13 mouse cellular contexts compared by ENCODE assay signal in the genomic region with DNA sequence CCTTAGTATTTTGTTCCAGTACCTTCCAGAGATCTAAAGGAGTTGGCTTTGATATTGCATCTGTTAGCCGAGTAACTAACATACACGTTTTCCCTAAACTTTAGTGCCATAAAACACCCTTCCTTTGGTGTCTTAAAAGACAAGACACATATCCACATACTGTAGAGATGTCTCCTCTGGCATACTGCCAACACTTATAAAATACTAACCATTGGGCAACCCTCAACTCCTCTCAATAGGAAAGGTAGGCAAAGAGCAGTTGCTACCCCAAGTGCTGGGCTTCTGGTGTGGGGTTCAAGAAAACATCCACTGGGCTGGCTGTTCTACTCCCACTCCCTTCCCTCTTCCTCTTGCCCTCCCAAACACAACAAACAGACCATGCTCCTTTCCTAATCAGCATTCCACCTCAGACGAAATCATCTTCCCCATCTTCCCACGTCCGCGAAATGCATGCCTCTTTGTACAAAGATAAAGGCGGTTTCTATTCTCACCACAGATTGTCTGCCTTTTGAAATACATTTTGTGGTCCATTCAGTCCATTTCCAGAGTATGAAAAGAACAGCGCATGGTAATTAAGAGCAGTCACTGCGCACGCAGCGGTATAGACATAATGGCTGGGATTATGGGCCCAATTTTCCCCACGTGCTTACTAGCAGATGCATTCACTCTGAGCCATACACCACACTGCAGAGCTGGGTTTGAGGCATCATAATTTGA.
DNase-seq lines count a peak whose midpoint lies in the region; ATAC-seq lines count a peak whose summit lies in the region.
"Had no signal": no experiment of that assay in that cellular context is flagged by ENCODE, and none has a peak within 500 bp of the region (broad histone marks: within the 10 kb centered on the region; RNA-seq: fewer than 3 reads in every experiment).

No protein-coding gene starts in this region.

- peak; percentile 26 for DNase-seq in layer of hippocampus, adult 11-12 months (ENCODE audit: low spot score)
- no peak for DNase-seq in layer of hippocampus, postnatal 10 days (ENCODE audit: low spot score in 2 of 2)
- DNase-seq in left cerebral cortex, adult 9 months (ENCODE audit: low spot score in 2 of 2) = peak; percentile 36 to 63
- DNase-seq in right cerebral cortex, postnatal 10 days (ENCODE audit: low spot score in 2 of 2) = peak; percentile 31 to 57
- no peak for DNase-seq in MN1 (ENCODE audit: low spot score)
- no peak for DNase-seq in adrenal gland, postnatal 10 days
- DNase-seq in kidney, adult 18-20 months = no peak
- DNase-seq: adrenal gland, postnatal 14 days; cerebellum, adult 2 months; gastrocnemius, postnatal 14 days; kidney, adult 11 months had no signal

- H3K9me3 ChIP-seq in forebrain, embryonic 15.5 days = no peaks in the 10 kb centered on the region

- peaks cover 10% of the 10 kb centered on the region; the same call in 1 of the 2 replicates for H3K4me1 ChIP-seq in forebrain, embryonic 15.5 days
- H3K4me1 ChIP-seq: megakaryocyte, embryonic 14.5 days had no signal

- peak; percentile 88 for ATAC-seq in forebrain, embryonic 15.5 days (replicated peaks)

- no peaks in the 10 kb centered on the region for H3K36me3 ChIP-seq in forebrain, embryonic 15.5 days

- no peak overlapping the region for H3K4me3 ChIP-seq in forebrain, embryonic 15.5 days
- H3K4me3 ChIP-seq: megakaryocyte, embryonic 14.5 days had no signal

- no peak overlapping the region for H3K4me2 ChIP-seq in forebrain, embryonic 15.5 days (replicated peaks)

- 26% methylated on average over 12 of the region's 12 CpGs for WGBS in forebrain, embryonic 15.5 days

- no peak overlapping the region for H3K27ac ChIP-seq in forebrain, embryonic 15.5 days (replicated peaks)

- no peak overlapping the region for H3K9ac ChIP-seq in forebrain, embryonic 15.5 days (replicated peaks)

- no peaks in the 10 kb centered on the region for H3K27me3 ChIP-seq in forebrain, embryonic 15.5 days
- H3K27me3 ChIP-seq: megakaryocyte, embryonic 14.5 days had no signal

Comparison
In these comparisons a context has a peak if more than half of its experiments do, and no peak if none do; other contexts are left out.
1. DNase-seq: peak in layer of hippocampus, adult 11-12 months (single experiment), left cerebral cortex, adult 9 months (2 of 2) and right cerebral cortex, postnatal 10 days (2 of 2); none in layer of hippocampus, postnatal 10 days (0 of 2), MN1 (single experiment), adrenal gland, postnatal 10 days (single experiment) and kidney, adult 18-20 months (single experiment).